ENCODE assay signal across 22 mouse cellular contexts in the genomic region with DNA sequence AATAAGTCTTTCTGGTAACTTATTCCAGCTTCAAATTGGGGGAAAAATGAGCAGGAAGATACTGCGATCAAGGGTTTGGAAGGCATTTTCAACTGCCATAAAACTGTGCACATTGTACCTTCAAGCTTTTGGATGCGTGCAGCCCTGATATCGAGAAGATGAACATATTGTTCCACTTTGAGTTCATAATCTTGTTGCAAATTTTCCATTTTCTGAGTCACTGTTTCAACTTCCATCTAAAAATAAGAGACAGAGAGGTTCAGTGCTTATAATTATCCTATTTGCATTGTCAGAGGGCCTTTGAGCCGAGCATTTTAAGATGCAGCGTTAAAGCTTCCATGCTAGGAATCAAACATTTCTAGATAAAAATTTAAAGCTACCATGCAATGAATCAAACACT.
"Had no signal": no experiment of that assay in that cellular context is flagged by ENCODE, and none has a peak within 500 bp of the region (broad histone marks: within the 10 kb centered on the region; RNA-seq: fewer than 3 reads in every experiment).

No protein-coding gene starts in this region.

- H3K27ac ChIP-seq: kidney, postnatal 0 days; limb, embryonic 12.5 days; liver, embryonic 12.5 days; liver, embryonic 15.5 days; lung, embryonic 15.5 days; midbrain, embryonic 10.5 days; midbrain, embryonic 13.5 days; neural tube, embryonic 13.5 days; stomach, postnatal 0 days had no signal

- H3K4me3 ChIP-seq: limb, embryonic 12.5 days; liver, embryonic 12.5 days; liver, embryonic 15.5 days; lung, embryonic 15.5 days; megakaryocyte, embryonic 14.5 days; midbrain, embryonic 10.5 days; midbrain, embryonic 13.5 days; myocyte; neural tube, embryonic 13.5 days had no signal

- DNase-seq: kidney, adult 2 months; kidney, postnatal 25 days; layer of hippocampus, adult 9-11 months; layer of hippocampus, postnatal 36 days; liver; lung, adult 18-20 months; lung, postnatal 10 days; lung, postnatal 36 days; retina, postnatal 1 day; right cerebral cortex, postnatal 4 days; thymus, postnatal 25 days had no signal
